Mouse (Mus musculus) forebrain, embryonic 14.5 days (tissue): Measurements from ENCODE around the gene Smcp. TPM values are rescaled to one million over a fixed set of nuclear protein-coding genes. Genes with fewer than 3 reads are reported as not detected.

ENCODE experiments used
- ATAC-seq: fragments of 200-750 bp; cut with Nextera tagmentation; 2 replicates; pipeline ENCODE4 v1.8.0; 2017; ENCODE audit warnings: mild to moderate bottlenecking, moderate library complexity
- DNase-seq: peaks from one replicate; pipeline ENCODE4 v3.0.0-alpha.2; 2015; ENCODE audit warnings: low spot score
- H3K27ac ChIP-seq: fragments of 300-500 bp; sonication (generic); 2 replicates; pipeline ENCODE4 v1.5.1; 2014; ENCODE audit warnings: low read depth, mild to moderate bottlenecking, control low read depth, low read length, moderate library complexity
- H3K27me3 ChIP-seq: fragments of 300-500 bp; sonication (generic); replicated peaks from 2 replicates; pipeline ENCODE4 v1.6.1; 2014; ENCODE audit warnings: low read length, control low read depth, mixed read lengths; ENCODE audit not compliant: control insufficient read depth, insufficient read depth
- H3K36me3 ChIP-seq: fragments of 300-500 bp; sonication (generic); 2 replicates; pipeline ENCODE4 v1.6.1; 2014; ENCODE audit warnings: low read length, control low read depth; ENCODE audit not compliant: control insufficient read depth, insufficient read depth
- H3K4me1 ChIP-seq: fragments of 300-500 bp; sonication (generic); 2 replicates; pipeline ENCODE4 v1.6.1; 2014; ENCODE audit warnings: antibody characterized with exemption, low read length, control low read depth; ENCODE audit not compliant: control insufficient read depth, insufficient read depth
- H3K4me2 ChIP-seq: fragments of 300-500 bp; sonication (generic); 2 replicates; pipeline ENCODE4 v1.6.1; 2014; ENCODE audit warnings: mild to moderate bottlenecking, control low read depth, low read length
- H3K4me3 ChIP-seq: fragments of 300-500 bp; sonication (generic); 2 replicates; pipeline ENCODE4 v1.5.1; 2014; ENCODE audit warnings: low read depth, low read length, control low read depth
- H3K9ac ChIP-seq: fragments of 300-500 bp; sonication (generic); 2 replicates; pipeline ENCODE4 v1.6.1; 2014; ENCODE audit warnings: mild to moderate bottlenecking, low read length, control low read depth, moderate library complexity
- H3K9me3 ChIP-seq: fragments of 300-500 bp; sonication (generic); replicated peaks from 2 replicates; pipeline ENCODE4 v1.6.1; 2016; ENCODE audit warnings: low read length, control low read depth, mixed read lengths; ENCODE audit not compliant: control insufficient read depth
- WGBS: fragments of 180-500 bp; shearing (Covaris S2); extraction: QIAGEN DNeasy Blood & Tissue Kit; methylation state at CpG from one replicate; pipeline ENCODE4 v1.1.7; 2014; 5-methylcytosine and 5-hydroxymethylcytosine counted together
- polyA plus RNA-seq: library from polyadenylated mRNA; unstranded; fragments of >200 nt; fragmentation: Nextera tagmentation; extraction: Ambion mirVana; gene quantifications from 2 replicates; pipeline ENCODE4 v1.2.1, GENCODE M21; 2014

Smcp gene
- polyA plus RNA-seq, 1 experiment from 2014 or later, result not detected

DNA sequence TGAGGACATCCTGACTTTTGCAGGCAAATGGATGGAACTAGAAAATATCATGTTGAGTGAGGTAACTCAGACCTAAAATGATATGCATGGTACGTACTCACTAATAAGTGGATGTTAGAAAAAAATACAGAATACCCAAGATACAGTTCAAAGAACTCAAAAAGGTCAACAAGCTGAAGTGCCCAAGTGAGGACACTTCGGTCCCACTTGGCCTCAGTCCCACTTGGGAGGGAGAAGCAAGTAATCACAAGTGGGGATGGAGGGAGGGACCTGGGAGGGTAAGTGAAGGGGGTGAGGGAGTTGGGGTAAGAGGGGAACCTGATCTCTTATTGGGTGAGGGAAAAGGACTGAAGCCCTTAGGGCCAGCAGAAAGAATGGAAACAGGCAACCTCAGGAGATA, 20.0 kb downstream of the Smcp start:
- H3K4me2 ChIP-seq, result no peak overlapping the region
- H3K27me3 ChIP-seq, result no peaks in the 10 kb centered on the region
- 96% methylated on average over 2 of the region's 2 CpGs for WGBS
- no peak overlapping the region for H3K27ac ChIP-seq
- no peak overlapping the region for H3K4me3 ChIP-seq
- H3K9me3 ChIP-seq, result no peaks in the 10 kb centered on the region
- DNase-seq (no peak), ATAC-seq (no peak)
- no peak overlapping the region for H3K9ac ChIP-seq
- H3K36me3 ChIP-seq, result no peaks in the 10 kb centered on the region
- no peaks in the 10 kb centered on the region for H3K4me1 ChIP-seq

DNA sequence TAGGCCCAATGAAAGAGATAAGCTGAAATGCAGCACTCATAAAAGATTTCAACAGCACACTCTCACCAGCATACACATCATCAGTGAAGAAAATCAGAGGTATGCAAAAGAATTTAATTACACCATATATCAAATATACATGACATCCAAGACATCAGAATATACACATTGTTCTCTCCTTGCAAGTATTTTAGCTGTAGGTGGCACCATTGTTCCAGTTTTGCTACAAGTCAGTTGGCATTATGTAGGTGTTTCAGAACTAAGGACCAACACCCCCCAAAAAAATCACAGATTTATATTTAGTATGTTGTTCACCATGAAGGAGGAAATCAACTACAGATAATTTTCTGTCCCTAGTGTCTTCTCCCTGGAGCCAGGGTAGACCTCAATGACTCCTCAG, 23.4 kb downstream of the Smcp start:
- ATAC-seq, result no peak
- Histone ChIP-seq H3K9me3 (no peaks in the 10 kb centered on the region), H3K27me3 (no peaks in the 10 kb centered on the region), H3K9ac (no peak overlapping the region), H3K27ac (no peak overlapping the region), H3K4me2 (no peak overlapping the region), H3K4me1 (no peaks in the 10 kb centered on the region), H3K4me3 (no peak overlapping the region), H3K36me3 (no peaks in the 10 kb centered on the region)
- no peak for DNase-seq

- no peak within 1 kb of the TSS for H3K4me2 ChIP-seq
- H3K27me3 ChIP-seq, result no peaks in the 10 kb centered on the region
- no peak for ATAC-seq
- no peak within 1 kb of the TSS for H3K27ac ChIP-seq
- no peak for DNase-seq
- H3K9ac ChIP-seq, result no peak within 1 kb of the TSS
- 91% methylated on average over 3 of the region's 3 CpGs for WGBS
- no peaks in the 10 kb centered on the region for H3K9me3 ChIP-seq
- H3K36me3 ChIP-seq, result no peaks in the 10 kb centered on the region
- H3K4me3 ChIP-seq, result no peak within 1 kb of the TSS
- no peaks in the 10 kb centered on the region for H3K4me1 ChIP-seq
Observed at GRCm38 (mm10) chr3:92534411-92534810, 54.4 kb downstream of the Smcp start, which contains the start of gene 2310046K23Rik. Gene 2310046K23Rik, minus strand, starts transcription at chr3:92534511.

Other genes with a start within 250 kb of the Smcp start
- gene Sprr2d, start 249.9 kb downstream of the Smcp start, polyA plus RNA-seq, result not detected in 2 replicates
- gene Sprr2e, start 236.9 kb downstream of the Smcp start, polyA plus RNA-seq, result not detected in 2 replicates
- not detected in 2 replicates for gene Sprr2f, start 223.8 kb downstream of the Smcp start, polyA plus RNA-seq
- not detected in 2 replicates for gene Sprr2h, start 203.3 kb downstream of the Smcp start, polyA plus RNA-seq
- gene Sprr2i, start 181.0 kb downstream of the Smcp start, polyA plus RNA-seq, result not detected in 2 replicates
- gene Sprr2j-ps, start 170.9 kb downstream of the Smcp start, polyA plus RNA-seq, result not detected in 2 replicates
- 4.3 and 6.3 TPM in 2 replicates for gene Gm9774, start 159.6 kb downstream of the Smcp start, polyA plus RNA-seq
- gene Sprr2k, start 156.4 kb downstream of the Smcp start, polyA plus RNA-seq, result not detected in 2 replicates
- gene Sprr1b, start 150.2 kb downstream of the Smcp start, polyA plus RNA-seq, result not detected in 2 replicates
- not detected in 2 replicates for gene Sprr3, start 130.3 kb downstream of the Smcp start, polyA plus RNA-seq
- not detected in 2 replicates for gene Sprr1a, start 103.1 kb downstream of the Smcp start, polyA plus RNA-seq
- gene Sprr4, start 88.5 kb downstream of the Smcp start, polyA plus RNA-seq, result not detected in 2 replicates
- gene 2310046K23Rik, start 54.5 kb downstream of the Smcp start, polyA plus RNA-seq, result not detected in 2 replicates
- gene Ivl, start 15.3 kb downstream of the Smcp start, polyA plus RNA-seq, result not detected in 2 replicates
- gene 2210017I01Rik, start 18.5 kb upstream of the Smcp start, polyA plus RNA-seq, result not detected in 2 replicates
- gene Lce6a, start 32.7 kb upstream of the Smcp start, polyA plus RNA-seq, result not detected in 2 replicates
- gene Lce1a1, start 59.3 kb upstream of the Smcp start, polyA plus RNA-seq, result not detected in 2 replicates
- gene Lce1b, start 67.9 kb upstream of the Smcp start, polyA plus RNA-seq, result not detected in 2 replicates
- not detected in 2 replicates for gene Lce1a2, start 81.3 kb upstream of the Smcp start, polyA plus RNA-seq
- gene Lce1c, start 90.2 kb upstream of the Smcp start, polyA plus RNA-seq, result not detected in 2 replicates
- gene Lce1d, start 98.2 kb upstream of the Smcp start, polyA plus RNA-seq, result not detected in 2 replicates
- gene Lce1e, start 120.1 kb upstream of the Smcp start, polyA plus RNA-seq, result not detected in 2 replicates
- gene Lce1f, start 131.4 kb upstream of the Smcp start, polyA plus RNA-seq, result not detected in 2 replicates
- not detected in 2 replicates for gene Gm38119, start 150.1 kb upstream of the Smcp start, polyA plus RNA-seq
- not detected in 2 replicates for gene Lce1g, start 163.3 kb upstream of the Smcp start, polyA plus RNA-seq
- gene Lce1h, start 176.1 kb upstream of the Smcp start, polyA plus RNA-seq, result not detected in 2 replicates
- gene Lce1i, start 189.9 kb upstream of the Smcp start, polyA plus RNA-seq, result not detected in 2 replicates
- not detected in 2 replicates for gene Lce1j, start 201.5 kb upstream of the Smcp start, polyA plus RNA-seq
- gene Lce1k, start 218.9 kb upstream of the Smcp start, polyA plus RNA-seq, result not detected in 2 replicates
- gene Kprp, start 238.2 kb upstream of the Smcp start, polyA plus RNA-seq, result not detected in 2 replicates